Mouse (Mus musculus) right cerebral cortex, postnatal 4 days (tissue): Measurements from ENCODE around the gene Fbp2.

Experiments used
- DNase-seq: peaks from one replicate; pipeline ENCODE4 v3.0.0-alpha.2; 2022

The Fbp2 gene

DNA sequence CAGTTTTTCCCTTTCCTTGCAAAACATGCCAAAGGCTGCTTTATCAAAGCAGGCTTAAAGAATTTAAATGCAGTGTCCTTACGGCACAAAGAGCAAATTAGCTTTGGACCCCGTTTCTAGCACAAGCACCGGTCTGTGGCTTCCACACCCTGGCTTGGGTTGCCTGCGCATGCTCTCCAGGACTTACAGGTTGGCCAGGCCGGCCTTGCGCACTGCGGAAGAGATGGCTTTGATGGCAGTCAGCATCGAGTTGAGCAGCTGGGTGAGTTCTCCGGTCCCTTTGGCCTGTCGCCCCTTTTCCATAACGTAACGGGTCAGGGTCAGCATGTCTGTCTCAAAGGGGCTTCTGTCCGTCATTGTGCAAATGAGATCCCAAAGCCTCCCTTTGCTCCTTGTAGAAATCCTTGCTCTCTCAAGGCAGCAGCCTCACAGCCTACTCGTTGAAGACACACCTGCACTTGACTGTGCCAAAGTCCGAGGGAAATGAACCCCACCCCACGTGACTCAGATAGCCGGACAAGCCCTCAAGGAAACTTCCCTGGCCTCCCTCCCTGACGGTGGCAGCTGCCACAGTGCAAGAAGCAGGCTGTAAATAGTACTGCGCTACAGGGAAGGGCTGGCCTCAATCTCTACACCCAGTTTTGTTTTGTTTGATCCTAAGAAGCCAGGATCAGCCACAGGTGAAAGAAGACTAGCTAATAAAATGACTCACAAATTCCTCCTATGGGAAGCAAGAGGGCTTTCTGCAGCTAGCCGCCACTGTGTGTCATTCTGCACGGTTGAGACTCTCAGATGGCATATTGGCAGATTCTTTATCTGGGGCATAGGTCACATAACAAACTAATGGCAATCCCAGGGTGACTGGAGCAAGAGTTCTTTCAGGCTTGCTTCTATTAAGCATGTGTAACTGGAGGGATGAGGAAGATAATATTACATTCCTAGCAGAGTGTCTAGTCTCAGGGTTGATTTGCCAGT, at the start of gene Fbp2:
Gene Fbp2, minus strand, starts transcription at position 482 of the 975 bp plus-strand sequence.
- no peak for DNase-seq

GRCm38 (mm10) chr13:62907527-62908162, 49.4 kb upstream of the Fbp2 start:
- no peak for DNase-seq

DNA sequence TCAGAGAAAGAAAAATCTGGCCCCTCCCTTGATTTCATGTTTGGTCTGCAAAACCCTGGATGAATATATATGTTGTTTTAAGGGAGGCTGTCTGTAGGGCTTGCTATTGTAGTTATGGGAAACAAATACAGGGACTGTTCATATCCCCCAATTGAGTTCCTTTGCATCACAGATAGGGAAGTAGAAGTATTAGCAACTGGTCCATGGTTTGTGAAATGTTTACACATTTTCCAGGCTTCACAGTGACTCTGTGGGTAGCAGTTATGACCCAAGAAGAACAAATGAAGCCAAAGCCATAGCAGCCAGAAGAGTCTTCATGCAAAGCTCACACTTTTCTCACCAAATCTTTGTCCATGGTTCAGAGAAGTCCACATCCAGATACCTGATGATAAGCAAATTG, 42.9 kb upstream of the Fbp2 start:
- no peak for DNase-seq

DNA sequence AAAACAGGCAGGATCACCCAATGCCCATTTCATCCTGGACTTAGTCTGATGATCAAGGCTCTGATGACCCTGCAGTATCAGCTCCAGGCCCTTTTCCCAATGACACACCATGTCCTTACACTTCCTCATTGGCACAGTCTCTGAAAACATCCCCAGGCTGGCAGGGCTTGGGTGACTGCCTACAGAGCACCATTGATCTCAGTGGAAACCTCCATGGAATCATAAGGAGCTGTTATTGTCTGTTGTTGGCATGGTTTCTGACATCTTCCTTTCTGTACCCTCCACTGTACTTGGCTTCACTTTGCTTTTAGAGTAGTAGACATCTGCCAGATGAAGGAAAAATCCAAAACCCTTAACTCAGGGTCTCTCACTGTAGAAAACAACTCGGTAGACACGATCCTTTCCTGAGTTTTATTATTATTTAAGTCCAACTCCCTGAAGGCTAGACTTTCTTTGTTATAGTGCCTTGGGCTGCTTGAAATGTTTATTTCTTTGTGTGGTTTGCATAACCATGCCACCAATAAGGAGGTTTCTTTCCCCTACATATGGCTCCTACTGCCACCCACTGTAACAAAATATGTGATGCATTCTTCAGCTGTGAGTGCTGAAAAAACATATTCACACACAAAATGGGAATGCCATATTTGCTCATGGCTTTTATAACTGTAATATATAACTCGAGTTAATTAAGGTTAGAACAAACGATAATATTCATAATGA, 39.9 kb upstream of the Fbp2 start:
- DNase-seq = no peak

DNA sequence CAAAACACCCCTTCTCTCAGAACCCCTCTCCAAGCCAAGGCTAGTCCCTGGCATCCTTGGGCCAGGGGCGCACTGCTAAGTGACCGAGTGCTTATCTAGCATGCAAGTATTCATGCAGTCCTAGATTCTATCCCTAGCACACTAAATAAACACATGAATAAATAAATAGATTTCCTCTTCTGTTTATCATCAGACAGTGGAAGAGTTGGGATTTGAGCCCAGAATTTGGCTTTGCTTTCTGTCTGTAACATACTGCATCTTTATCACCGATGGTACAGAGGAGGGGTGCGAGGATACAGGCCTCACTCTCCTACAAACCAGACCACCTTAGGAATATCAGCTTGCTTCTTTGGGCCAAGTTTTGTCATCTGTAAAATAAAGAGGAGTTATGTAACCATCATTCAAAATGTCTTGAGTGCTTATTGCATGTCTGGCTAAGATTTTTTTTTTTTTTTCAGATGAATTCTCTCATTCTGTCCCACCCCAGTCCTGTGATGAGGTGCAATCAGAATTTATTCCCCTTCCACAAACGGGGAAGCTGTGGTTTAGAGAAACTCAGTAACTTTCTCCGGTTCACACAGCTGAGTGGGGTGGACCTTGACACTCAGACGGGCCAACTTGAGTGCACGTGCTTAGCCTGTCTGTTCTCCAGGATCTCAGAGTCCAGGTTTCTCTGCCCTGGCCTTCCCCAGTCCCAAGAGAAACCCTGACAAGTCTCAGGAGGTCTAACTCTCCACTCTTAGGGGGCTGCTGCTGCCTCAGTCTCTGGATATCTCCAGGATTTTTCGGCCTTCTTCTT, 35.0 kb upstream of the Fbp2 start:
- DNase-seq = no peak

DNA sequence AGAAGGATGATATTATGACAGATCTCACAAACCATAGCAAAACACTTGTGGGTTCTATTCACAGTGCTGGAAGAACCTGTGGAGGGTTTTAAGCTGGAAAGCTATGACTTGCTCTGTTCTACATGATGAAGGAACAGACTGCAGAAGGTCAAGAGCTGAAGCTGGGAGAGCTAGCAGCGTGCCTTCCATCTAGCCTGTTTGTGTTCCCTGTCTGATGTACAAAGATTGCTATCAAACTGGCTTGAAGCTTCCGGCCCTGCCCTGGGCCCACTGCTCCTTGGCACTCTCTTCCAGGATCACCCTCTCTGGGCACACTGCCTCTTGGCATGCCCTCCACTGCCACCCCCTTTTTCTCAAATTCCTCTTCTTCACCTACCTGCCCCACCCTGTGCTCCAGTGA, 31.1 kb upstream of the Fbp2 start:
- DNase-seq = no peak

GRCm38 (mm10) chr13:62887712-62888441, 29.7 kb upstream of the Fbp2 start, which contains the start of gene Fbp1:
Fbp1 (minus strand) TSS chr13:62888282.
- DNase-seq = no peak

- no peak for DNase-seq
Observed at GRCm38 (mm10) chr13:62884536-62884935, 26.3 kb upstream of the Fbp2 start.

DNA sequence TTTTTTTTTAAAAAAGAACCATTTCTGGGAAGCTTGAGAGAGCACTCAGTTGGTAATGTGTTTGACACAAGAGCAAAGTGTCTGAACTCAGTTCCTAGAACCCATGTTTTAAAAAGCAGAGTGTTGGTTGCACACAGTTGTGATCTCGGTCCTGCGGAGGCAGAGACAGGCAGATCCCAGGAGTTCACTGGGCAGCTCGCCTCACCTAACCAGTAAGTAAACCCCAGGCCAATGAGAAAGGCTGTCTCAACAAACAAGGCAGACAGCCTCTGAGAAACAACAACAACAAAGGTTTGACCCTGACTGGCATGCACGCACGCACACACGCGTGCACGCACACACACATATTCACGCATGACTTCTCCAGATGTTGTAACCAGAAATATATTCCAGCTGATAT, 25.7 kb upstream of the Fbp2 start:
- DNase-seq = no peak

- no peak for DNase-seq
Observed at GRCm38 (mm10) chr13:62883436-62883835, 25.2 kb upstream of the Fbp2 start.

DNA sequence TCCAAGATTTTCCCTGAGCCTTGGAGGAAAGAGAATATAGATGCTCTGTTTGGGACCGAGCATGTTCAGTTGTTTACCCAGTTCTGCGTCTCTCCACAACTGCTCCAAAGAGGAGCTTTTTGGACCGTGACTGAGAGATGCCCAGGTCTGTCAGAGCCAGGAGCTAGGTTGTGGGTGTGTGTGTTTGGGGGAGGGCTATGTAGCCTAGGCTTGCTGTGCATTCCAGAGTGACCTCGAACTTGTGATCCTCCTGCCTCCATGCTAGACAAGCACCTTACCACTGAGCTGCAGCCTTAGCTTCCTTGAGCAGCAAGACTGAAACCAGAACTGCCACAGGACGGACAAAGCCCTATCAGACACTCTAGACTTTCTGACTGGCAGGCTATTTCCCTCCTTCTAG, 24.6 kb upstream of the Fbp2 start:
- DNase-seq = no peak

GRCm38 (mm10) chr13:62881336-62881735, 23.1 kb upstream of the Fbp2 start:
- no peak for DNase-seq

GRCm38 (mm10) chr13:62879831-62880615, 21.8 kb upstream of the Fbp2 start:
- DNase-seq = no peak

DNA sequence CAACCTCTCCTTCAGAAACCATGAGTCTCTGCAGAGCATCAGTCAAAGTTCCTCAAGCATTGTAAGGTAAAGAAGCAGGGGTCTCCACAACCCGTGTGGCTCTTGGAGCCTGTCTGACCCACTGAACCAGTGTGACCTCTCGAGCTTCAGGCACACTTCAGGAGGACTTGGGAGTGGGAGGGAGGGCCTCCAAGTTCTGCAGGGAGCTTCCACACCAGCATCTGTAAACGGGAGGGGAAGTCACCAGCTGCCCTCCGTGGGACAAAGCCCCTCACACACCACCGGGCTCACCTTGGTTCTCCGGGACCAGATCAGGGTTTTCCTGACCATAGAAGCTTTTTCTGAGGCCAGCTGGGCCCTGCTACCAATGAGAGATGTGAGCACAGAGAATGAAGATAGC, 21.2 kb upstream of the Fbp2 start:
- no peak for DNase-seq

DNA sequence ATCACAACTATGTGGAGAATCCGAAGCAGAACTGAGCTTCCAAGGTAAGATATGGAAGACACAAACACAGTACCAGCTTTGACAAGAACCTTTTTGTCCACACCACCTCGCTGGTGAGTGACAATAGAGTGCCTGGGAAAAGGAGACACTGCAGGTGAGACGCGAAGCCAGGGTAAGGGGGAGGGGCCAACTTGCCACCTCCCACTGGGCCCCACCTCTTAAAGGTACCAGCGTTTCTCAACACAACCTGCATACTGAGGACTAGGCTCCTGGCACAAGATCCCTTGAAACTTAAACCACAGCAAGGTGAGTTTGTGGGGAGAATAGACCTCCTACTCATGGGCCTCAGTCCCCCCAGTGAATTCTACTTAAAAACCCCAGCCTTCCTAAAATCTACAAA, 19.0 kb upstream of the Fbp2 start:
- DNase-seq = no peak

GRCm38 (mm10) chr13:62876111-62876510, 17.9 kb upstream of the Fbp2 start:
- no peak for DNase-seq

DNA sequence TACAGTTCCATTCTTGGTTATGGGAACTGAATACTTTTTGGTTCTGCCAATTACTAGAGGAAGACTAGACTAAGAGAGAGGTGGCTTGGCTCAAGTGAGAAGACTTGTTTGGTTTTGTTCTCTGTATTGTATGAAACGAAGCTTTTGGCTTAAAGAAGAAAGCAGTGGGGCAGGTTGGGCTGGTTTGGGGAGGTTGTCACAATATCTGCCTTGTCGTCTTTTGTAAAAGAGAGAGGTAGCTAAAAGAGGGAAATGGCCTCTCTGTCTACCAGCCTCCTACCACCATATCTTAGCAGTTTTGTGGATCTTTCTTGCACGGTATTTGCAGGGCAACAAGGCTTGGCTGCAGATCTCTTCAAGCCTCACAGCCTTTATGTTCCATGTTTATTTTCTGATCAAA, 14.0 kb upstream of the Fbp2 start:
- DNase-seq = no peak

GRCm38 (mm10) chr13:62870605-62871004, 12.4 kb upstream of the Fbp2 start:
- no peak for DNase-seq

DNA sequence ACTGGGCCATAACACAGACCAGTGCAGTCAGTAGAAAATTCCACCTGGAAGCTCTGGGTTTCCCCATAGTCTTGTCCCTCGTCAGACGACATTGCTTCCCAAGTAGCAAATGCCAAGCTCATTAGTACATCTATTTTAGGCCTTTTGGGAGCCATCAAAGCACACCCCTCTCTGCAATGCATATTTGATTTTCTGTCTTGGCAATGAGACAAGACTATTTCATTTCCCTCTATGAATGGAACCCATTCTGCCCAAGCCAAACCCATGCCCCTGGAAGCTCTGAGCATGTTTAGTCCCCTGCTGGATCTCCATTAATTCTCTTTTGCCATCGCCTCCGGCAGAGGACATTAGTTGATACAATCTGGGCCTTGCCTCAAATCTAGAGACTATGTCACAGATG, 8.6 kb upstream of the Fbp2 start:
- DNase-seq = no peak

DNA sequence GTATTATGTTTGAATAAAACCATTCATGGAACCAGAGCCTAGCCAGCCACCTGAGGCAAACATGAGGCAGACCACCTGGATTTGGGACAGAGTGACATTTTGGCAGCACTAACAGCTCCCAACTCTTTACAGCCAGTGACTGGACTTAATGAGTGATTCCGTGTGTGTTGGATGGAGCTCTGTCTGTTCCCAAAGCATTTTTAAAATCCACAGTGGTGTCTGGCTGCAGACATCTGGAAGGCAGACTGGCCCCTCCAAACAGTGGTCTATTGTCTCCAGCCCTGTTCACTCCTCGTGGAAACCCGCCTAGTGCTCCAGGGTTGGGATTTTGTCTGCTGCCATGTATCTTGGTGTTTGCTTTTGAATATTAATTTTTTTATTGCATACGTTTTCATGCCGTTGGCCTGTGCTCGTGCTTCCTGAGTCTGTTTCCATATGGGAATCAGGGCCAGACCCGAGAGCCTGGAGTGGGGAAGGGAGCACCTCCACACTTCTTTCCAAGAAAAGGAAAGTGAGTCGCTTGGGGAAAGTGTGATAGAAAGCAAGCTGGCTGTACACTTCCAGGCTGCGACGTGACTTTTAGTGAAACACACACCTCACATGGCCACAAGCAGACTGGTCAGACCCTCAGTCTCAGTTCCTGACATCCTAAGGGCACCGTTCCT, 7.6 kb upstream of the Fbp2 start:
- DNase-seq = no peak

- no peak for DNase-seq
Observed at GRCm38 (mm10) chr13:62863771-62864170, 5.5 kb upstream of the Fbp2 start.
